Mouse (Mus musculus): Measurements from ENCODE around the gene Mad2l1bp.

The Mad2l1bp gene

GRCm38 (mm10) chr17:46154336-46154735 lies 983 bp upstream of the Mad2l1bp start:
- no peak for DNase-seq

- DNase-seq: peak; percentile 91 to 94
Observed at GRCm38 (mm10) chr17:46143578-46144423, 9.6 kb downstream of the Mad2l1bp start, which contains the start of gene Rsph9. TSS of gene Rsph9 (minus strand) at chr17:46144216.

GRCm38 (mm10) chr17:46139872-46140271 lies 13.5 kb downstream of the Mad2l1bp start:
- DNase-seq: no peak

- peak in 1 of 2 experiments; percentile 61 for DNase-seq
Observed at GRCm38 (mm10) chr17:46138563-46139236, 14.7 kb downstream of the Mad2l1bp start.

- DNase-seq: no peak
Observed at GRCm38 (mm10) chr17:46132862-46133261, 20.5 kb downstream of the Mad2l1bp start.

GRCm38 (mm10) chr17:46132058-46132718 lies 21.2 kb downstream of the Mad2l1bp start:
- peak; percentile 67 to 74 for DNase-seq

- DNase-seq: peak; percentile 63 to 64
Observed at GRCm38 (mm10) chr17:46129741-46130498, 23.4 kb downstream of the Mad2l1bp start.

GRCm38 (mm10) chr17:46127814-46128493 lies 25.4 kb downstream of the Mad2l1bp start:
- no peak for DNase-seq

GRCm38 (mm10) chr17:46126608-46127007 lies 26.7 kb downstream of the Mad2l1bp start:
- DNase-seq: peak; percentile 66 to 77

- DNase-seq: no peak
Observed at GRCm38 (mm10) chr17:46123953-46124700, 29.2 kb downstream of the Mad2l1bp start.

GRCm38 (mm10) chr17:46123285-46123684 lies 30.1 kb downstream of the Mad2l1bp start:
- no peak for DNase-seq

GRCm38 (mm10) chr17:46122791-46123190 lies 30.6 kb downstream of the Mad2l1bp start:
- DNase-seq: no peak

- DNase-seq: no peak
Observed at GRCm38 (mm10) chr17:46119641-46120040, 33.7 kb downstream of the Mad2l1bp start.

GRCm38 (mm10) chr17:46118423-46118850 lies 34.9 kb downstream of the Mad2l1bp start:
- DNase-seq: no peak

- no peak for DNase-seq
Observed at GRCm38 (mm10) chr17:46117623-46118422, 35.5 kb downstream of the Mad2l1bp start.

GRCm38 (mm10) chr17:46116881-46117280 lies 36.5 kb downstream of the Mad2l1bp start:
- no peak for DNase-seq

- DNase-seq: no peak
Observed at GRCm38 (mm10) chr17:46116138-46116537, 37.2 kb downstream of the Mad2l1bp start.

GRCm38 (mm10) chr17:46115489-46115888 lies 37.9 kb downstream of the Mad2l1bp start:
- peak; percentile 64 to 80 for DNase-seq

GRCm38 (mm10) chr17:46110402-46111289 lies 42.7 kb downstream of the Mad2l1bp start, which contains the start of gene Mrps18a:
TSS of gene Mrps18a (plus strand) at chr17:46110986.
- DNase-seq: peak; percentile 80 to 85

All from lung, adult 18-20 months (tissue).